Mouse (Mus musculus) small intestine, adult 2 months (tissue): ENCODE data around the gene Ssr2. TPM values are rescaled to one million over a fixed set of nuclear protein-coding genes. Genes with fewer than 3 reads are reported as not detected.

Experiments
- H3K27ac ChIP-seq: fragments of 200-500 bp; 2 replicates; pipeline ENCODE4 v1.5.1; 2012; ENCODE audit warnings: low read depth, low read length, control low read depth, inconsistent platforms; ENCODE audit not compliant: insufficient read depth
- H3K27me3 ChIP-seq: fragments of 200-500 bp; 2 replicates; pipeline ENCODE4 v1.6.1; 2012; ENCODE audit warnings: mild to moderate bottlenecking, moderate library complexity, low read length, inconsistent platforms; ENCODE audit not compliant: control insufficient read depth, insufficient read depth
- H3K36me3 ChIP-seq: fragments of 200-500 bp; 2 replicates; pipeline ENCODE4 v1.6.1; 2012; ENCODE audit warnings: mild to moderate bottlenecking, low read length, control low read depth, inconsistent platforms; ENCODE audit not compliant: control insufficient read depth, insufficient read depth
- H3K4me1 ChIP-seq: fragments of 200-500 bp; 2 replicates; pipeline ENCODE4 v1.6.1; 2012; ENCODE audit warnings: low read length, inconsistent platforms, mixed read lengths; ENCODE audit not compliant: control insufficient read depth, insufficient read depth, insufficient read length
- H3K4me3 ChIP-seq: fragments of 200-500 bp; 2 replicates; pipeline ENCODE4 v1.5.1; 2012; ENCODE audit warnings: low read depth, mild to moderate bottlenecking, control low read depth, inconsistent platforms, low read length, moderate library complexity
- CTCF ChIP-seq: fragments of 200-500 bp; IDR thresholded peaks from 2 replicates; pipeline ENCODE4 v1.5.1; 2012; ENCODE audit warnings: low read depth, mild to moderate bottlenecking, control low read depth, inconsistent platforms, low read length, moderate library complexity, mixed read lengths; ENCODE audit not compliant: insufficient replicate concordance, insufficient read length; ENCODE audit errors: extremely low read depth
- POLR2A ChIP-seq: fragments of 200-500 bp; IDR thresholded peaks from 2 replicates; pipeline ENCODE4 v1.6.1; 2012; ENCODE audit warnings: low read depth, mild to moderate bottlenecking, control low read depth, inconsistent platforms, low read length, moderate library complexity
- WGBS: fragments of 180-500 bp; shearing (Covaris S2); methylation state at CpG from one replicate; pipeline ENCODE4 v1.1.7; 2018; 5-methylcytosine and 5-hydroxymethylcytosine counted together
- polyA plus RNA-seq: library from polyadenylated mRNA; depleted of rRNA; stranded (reverse); fragments of >200 nt; gene quantifications from 2 replicates; pipeline ENCODE4 v1.2.3, GENCODE M21; 2012

The Ssr2 gene
- polyA plus RNA-seq, 1 experiment = 182 TPM

- Histone ChIP-seq H3K27me3 (no peaks in the 10 kb centered on the region), H3K36me3 (peaks cover 25% of the 10 kb centered on the region), H3K27ac (no peak overlapping the region), H3K4me3 (no peak overlapping the region), H3K4me1 (peaks cover 4% of the 10 kb centered on the region)
- TF ChIP-seq CTCF (no peak), POLR2A (no peak)
- 88% methylated on average over 7 of the region's 7 CpGs for WGBS
Measured at GRCm38 (mm10) chr3:88625531-88625930, 49.9 kb downstream of the Ssr2 start.

- no peaks in the 10 kb centered on the region for H3K27me3 ChIP-seq
- no peak overlapping the region for H3K4me3 ChIP-seq
- H3K36me3 ChIP-seq = peaks cover 32% of the 10 kb centered on the region
- TF ChIP-seq POLR2A = no peak
- no peak for TF ChIP-seq CTCF
- no peak overlapping the region for H3K27ac ChIP-seq
- WGBS = 87% methylated on average over 7 of the region's 7 CpGs
- peaks cover 4% of the 10 kb centered on the region for H3K4me1 ChIP-seq
Measured at GRCm38 (mm10) chr3:88626316-88626715, 50.6 kb downstream of the Ssr2 start.

DNA sequence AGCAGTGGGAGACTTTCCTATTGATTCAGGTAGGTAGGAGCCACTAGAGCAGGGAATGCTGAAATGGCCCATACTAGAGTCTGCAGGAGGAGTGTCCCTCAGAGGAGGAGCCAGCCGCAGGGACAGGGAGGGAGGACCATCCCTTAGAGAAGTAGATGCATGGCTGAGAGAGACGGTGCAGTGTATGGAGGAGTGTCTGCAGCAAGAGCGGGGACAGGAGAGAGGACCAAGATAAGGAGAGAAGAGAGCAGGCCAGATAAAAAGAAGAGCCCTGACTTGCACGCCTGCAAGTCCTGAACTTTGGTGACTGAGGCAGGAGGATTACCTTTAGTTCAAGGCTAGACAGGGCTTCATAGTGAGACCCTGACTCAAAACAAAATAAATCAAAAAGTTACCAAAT lies 51.4 kb downstream of the Ssr2 start:
- Histone ChIP-seq H3K27me3 (no peaks in the 10 kb centered on the region), H3K4me3 (no peak overlapping the region), H3K4me1 (peaks cover 4% of the 10 kb centered on the region), H3K36me3 (peaks cover 40% of the 10 kb centered on the region), H3K27ac (no peak overlapping the region)
- WGBS = 76% methylated on average over 4 of the region's 4 CpGs
- TF ChIP-seq CTCF (no peak), POLR2A (no peak)

DNA sequence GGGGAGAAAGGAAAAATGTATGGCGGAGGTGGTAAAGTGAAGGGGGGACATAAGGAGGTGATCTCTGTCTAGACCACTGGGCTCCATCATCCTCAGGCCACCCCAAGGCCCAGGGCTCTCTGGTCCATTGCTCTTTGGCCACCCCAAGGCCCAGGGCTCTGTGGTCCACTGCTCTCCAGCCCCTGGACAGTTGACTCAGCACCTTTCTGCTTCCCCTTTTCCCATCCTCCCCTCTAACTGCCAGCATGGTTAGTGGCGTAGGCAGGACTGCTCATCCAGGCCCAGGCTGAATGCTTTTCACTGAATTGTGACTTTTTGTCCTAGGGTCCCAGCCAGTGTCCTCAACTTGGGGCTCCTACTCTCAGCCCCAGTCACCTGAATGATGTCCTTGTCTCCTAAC lies 51.9 kb downstream of the Ssr2 start:
- 75% methylated on average over 2 of the region's 2 CpGs for WGBS
- Histone ChIP-seq H3K4me1 (peaks cover 4% of the 10 kb centered on the region), H3K36me3 (peaks cover 44% of the 10 kb centered on the region), H3K4me3 (no peak overlapping the region), H3K27me3 (no peaks in the 10 kb centered on the region), H3K27ac (no peak overlapping the region)
- TF ChIP-seq POLR2A = no peak
- TF ChIP-seq CTCF = no peak

GRCm38 (mm10) chr3:88628766-88629165 lies 53.1 kb downstream of the Ssr2 start:
- H3K27ac ChIP-seq = no peak overlapping the region
- no peak for TF ChIP-seq CTCF
- TF ChIP-seq POLR2A = no peak
- WGBS = 61% methylated on average over 4 of the region's 4 CpGs
- H3K4me1 ChIP-seq = peaks cover 2% of the 10 kb centered on the region
- H3K4me3 ChIP-seq = no peak overlapping the region
- no peaks in the 10 kb centered on the region for H3K27me3 ChIP-seq
- peaks cover 55% of the 10 kb centered on the region for H3K36me3 ChIP-seq

GRCm38 (mm10) chr3:88629244-88629643 lies 53.6 kb downstream of the Ssr2 start:
- no peak overlapping the region for H3K4me3 ChIP-seq
- peaks cover 2% of the 10 kb centered on the region for H3K4me1 ChIP-seq
- 79% methylated on average over 13 of the region's 13 CpGs for WGBS
- peaks cover 58% of the 10 kb centered on the region for H3K36me3 ChIP-seq
- H3K27ac ChIP-seq = no peak overlapping the region
- H3K27me3 ChIP-seq = no peaks in the 10 kb centered on the region
- TF ChIP-seq CTCF (no peak), POLR2A (no peak)

GRCm38 (mm10) chr3:88630018-88630417 lies 54.3 kb downstream of the Ssr2 start:
- H3K4me1 ChIP-seq = no peaks in the 10 kb centered on the region
- no peak for TF ChIP-seq CTCF
- TF ChIP-seq POLR2A = no peak
- WGBS = 85% methylated on average over 9 of the region's 9 CpGs
- peaks cover 66% of the 10 kb centered on the region for H3K36me3 ChIP-seq
- no peak overlapping the region for H3K4me3 ChIP-seq
- no peaks in the 10 kb centered on the region for H3K27me3 ChIP-seq
- no peak overlapping the region for H3K27ac ChIP-seq
